Mouse (Mus musculus): ENCODE measurements around the gene St14.

DNA sequence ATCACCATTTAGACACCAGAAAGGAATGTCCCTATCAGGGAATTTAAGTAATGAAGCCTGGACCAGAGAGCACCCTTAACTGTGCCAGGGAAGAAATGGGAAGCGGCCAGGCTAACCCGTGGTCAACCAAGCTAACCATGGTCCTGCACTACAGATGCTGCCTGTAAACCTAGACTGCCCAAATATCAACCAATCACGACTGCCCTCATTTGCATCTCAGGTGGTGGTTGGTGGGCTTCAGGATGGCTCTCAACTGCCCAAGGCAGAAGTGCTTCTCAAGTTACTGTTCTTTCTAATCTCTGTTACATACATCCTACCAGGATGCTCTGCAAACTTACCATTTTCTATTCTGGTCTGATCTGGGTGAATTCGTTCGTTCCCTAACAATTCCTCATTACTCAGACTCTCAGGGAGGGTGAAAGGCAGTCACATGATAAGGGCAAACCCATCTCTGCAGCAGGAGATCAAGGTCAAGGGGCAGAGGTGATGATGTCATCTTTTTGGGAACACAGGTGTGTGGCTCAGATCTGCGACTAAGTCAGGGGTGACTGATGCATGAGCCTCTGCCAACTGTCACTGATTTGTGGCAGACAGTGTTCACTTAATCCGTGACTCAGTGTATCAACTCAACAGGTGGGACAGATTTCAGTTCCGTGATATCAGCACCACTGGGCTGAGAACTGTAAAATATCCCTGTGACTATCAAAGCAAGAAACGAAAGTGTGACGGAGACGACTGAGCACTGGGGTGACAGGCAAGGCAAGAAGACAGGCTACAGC lies 12.9 kb downstream of the St14 start:
- TF ChIP-seq CTCF (IDR thresholded peaks at IDR 0.05): no peak
- TF ChIP-seq EP300 (IDR thresholded peaks at IDR 0.05): no peak
